Mouse (Mus musculus) embryonic facial prominence, embryonic 15.5 days (tissue): ENCODE measurements around the gene Chka. TPM values are rescaled to one million over a fixed set of nuclear protein-coding genes. Genes with fewer than 3 reads are reported as not detected.
A peak's percentile ranks its signal among the peaks of the same experiment; 100 is the strongest.

Source experiments
- ATAC-seq: fragments of 200-750 bp; cut with Nextera tagmentation; 2 replicates; pipeline ENCODE4 v1.8.0; 2017; ENCODE audit warnings: low read depth, moderate TSS enrichment; ENCODE audit not compliant: insufficient number of reproducible peaks, low FRiP score, low TSS enrichment
- H3K27ac ChIP-seq: fragments of 300-500 bp; sonication (generic); replicated peaks from 2 replicates; pipeline ENCODE4 v1.5.1; 2015; ENCODE audit warnings: mild to moderate bottlenecking, inconsistent platforms
- H3K27me3 ChIP-seq: fragments of 300-500 bp; sonication (generic); 2 replicates; pipeline ENCODE4 v1.6.1; 2015; ENCODE audit warnings: inconsistent platforms
- H3K36me3 ChIP-seq: fragments of 300-500 bp; sonication (generic); 2 replicates; pipeline ENCODE4 v1.6.1; 2015; ENCODE audit warnings: mild to moderate bottlenecking, inconsistent platforms
- H3K4me1 ChIP-seq: fragments of 300-500 bp; sonication (generic); 2 replicates; pipeline ENCODE4 v1.6.1; 2015; ENCODE audit warnings: inconsistent platforms
- H3K4me2 ChIP-seq: fragments of 300-500 bp; sonication (generic); replicated peaks from 2 replicates; pipeline ENCODE4 v1.6.1; 2015; ENCODE audit warnings: mild to moderate bottlenecking, inconsistent platforms
- H3K4me3 ChIP-seq: fragments of 300-500 bp; sonication (generic); replicated peaks from 2 replicates; pipeline ENCODE4 v1.5.1; 2015; ENCODE audit warnings: mild to moderate bottlenecking, inconsistent platforms
- H3K9ac ChIP-seq: fragments of 300-500 bp; sonication (generic); 2 replicates; pipeline ENCODE4 v1.6.1; 2015; ENCODE audit warnings: inconsistent platforms
- H3K9me3 ChIP-seq: fragments of 300-500 bp; sonication (generic); replicated peaks from 2 replicates; pipeline ENCODE4 v1.6.1; 2016; ENCODE audit warnings: inconsistent platforms
- WGBS: fragments of 180-500 bp; shearing (Covaris S2); methylation state at CpG from one replicate; pipeline ENCODE4 v1.1.7; 2015; 5-methylcytosine and 5-hydroxymethylcytosine counted together
- polyA plus RNA-seq: library from polyadenylated mRNA; unstranded; fragments of >200 nt; fragmentation: Nextera tagmentation; extraction: Ambion mirVana; gene quantifications from 2 replicates; pipeline ENCODE4 v1.2.1, GENCODE M21; 2015

The Chka gene
- polyA plus RNA-seq, 1 experiment from 2014 or later = 44.3 TPM

GRCm38 (mm10) chr19:3935032-3935895 is 83.7 kb downstream of the Chka start, which contains the start of gene Unc93b1:
Unc93b1 (plus strand) TSS chr19:3935186.
- Histone ChIP-seq H3K9ac (peak within 1 kb of the TSS; percentile 29), H3K9me3 (no peaks in the 10 kb centered on the region), H3K27ac (peak within 1 kb of the TSS; percentile 34; the same call in 1 of the 2 replicates), H3K4me2 (peak within 1 kb of the TSS; percentile 90), H3K4me3 (peak within 1 kb of the TSS; percentile 51), H3K27me3 (no peaks in the 10 kb centered on the region), H3K36me3 (no peaks in the 10 kb centered on the region), H3K4me1 (peaks cover 25% of the 10 kb centered on the region)
- peak; percentile 87 for ATAC-seq
- WGBS = 6% methylated on average over 42 of the region's 42 CpGs

GRCm38 (mm10) chr19:3935896-3936850 is 84.6 kb downstream of the Chka start:
- Histone ChIP-seq H3K9ac (peak overlapping the region; percentile 29), H3K4me2 (peak overlapping the region; percentile 90), H3K36me3 (no peaks in the 10 kb centered on the region), H3K4me1 (peaks cover 15% of the 10 kb centered on the region), H3K4me3 (peak overlapping the region; percentile 51), H3K9me3 (no peaks in the 10 kb centered on the region), H3K27ac (0 out of 2 replicates have a peak overlapping the region, but pooled peaks have one; percentile 34), H3K27me3 (no peaks in the 10 kb centered on the region)
- WGBS = 9% methylated on average over 22 of the region's 22 CpGs
- no peak for ATAC-seq

- H3K4me3 ChIP-seq = no peak overlapping the region
- peaks cover 3% of the 10 kb centered on the region; the same call in 1 of the 2 replicates for H3K4me1 ChIP-seq
- WGBS = 91% methylated on average over 7 of the region's 7 CpGs
- H3K9me3 ChIP-seq = no peaks in the 10 kb centered on the region
- no peak overlapping the region for H3K27ac ChIP-seq
- no peak overlapping the region for H3K4me2 ChIP-seq
- no peaks in the 10 kb centered on the region for H3K27me3 ChIP-seq
- ATAC-seq = no peak
- H3K36me3 ChIP-seq = no peaks in the 10 kb centered on the region
- H3K9ac ChIP-seq = no peak overlapping the region
Observed at GRCm38 (mm10) chr19:3942315-3942714, 90.7 kb downstream of the Chka start.

- Histone ChIP-seq H3K4me1 (peaks cover 3% of the 10 kb centered on the region; the same call in 1 of the 2 replicates), H3K27me3 (no peaks in the 10 kb centered on the region), H3K4me3 (no peak overlapping the region), H3K36me3 (no peaks in the 10 kb centered on the region), H3K9ac (no peak overlapping the region), H3K9me3 (no peaks in the 10 kb centered on the region), H3K27ac (no peak overlapping the region), H3K4me2 (peak overlapping the region; percentile 31; the same call in 1 of the 2 replicates)
- no peak for ATAC-seq
- WGBS = 22% methylated on average over 27 of the region's 27 CpGs
Observed at GRCm38 (mm10) chr19:3942986-3943735, 91.6 kb downstream of the Chka start.

Other genes starting within 250 kb of the Chka start
- gene Lrp5, start 165.2 kb upstream of the Chka start, polyA plus RNA-seq = 7.7 and 8.6 TPM in 2 replicates
- 54.4 and 55.9 TPM in 2 replicates for gene 1810055G02Rik, start 143.5 kb upstream of the Chka start, polyA plus RNA-seq
- gene Kmt5b, start 84.4 kb upstream of the Chka start, polyA plus RNA-seq = 24.7 and 29.3 TPM in 2 replicates
- gene Tcirg1, start 55.4 kb downstream of the Chka start, polyA plus RNA-seq = 57.5 and 64.3 TPM in 2 replicates
- 255 and 269 TPM in 2 replicates for gene Ndufs8, start 61.0 kb downstream of the Chka start, polyA plus RNA-seq
- 4.8 and 4.9 TPM in 2 replicates for gene Aldh3b1, start 78.0 kb downstream of the Chka start, polyA plus RNA-seq
- 27.7 and 30.0 TPM in 2 replicates for gene Unc93b1, start 83.4 kb downstream of the Chka start, polyA plus RNA-seq
- gene Aldh3b3, start 106.9 kb downstream of the Chka start, polyA plus RNA-seq = 2.8 and 3.2 TPM in 2 replicates
- gene Aldh3b2, start 120.6 kb downstream of the Chka start, polyA plus RNA-seq = 22.8 and 25.3 TPM in 2 replicates
- gene Acy3, start 134.8 kb downstream of the Chka start, polyA plus RNA-seq = 5.5 and 6.0 TPM in 2 replicates
- gene Tbx10, start 141.0 kb downstream of the Chka start, polyA plus RNA-seq = not detected in 2 replicates
- 31.0 and 35.8 TPM in 2 replicates for gene Nudt8, start 148.8 kb downstream of the Chka start, polyA plus RNA-seq
- 3.9 and 4.7 TPM in 2 replicates for gene Gm49405, start 148.9 kb downstream of the Chka start, polyA plus RNA-seq
- 5.4 and 5.6 TPM in 2 replicates for gene Doc2g, start 151.5 kb downstream of the Chka start, polyA plus RNA-seq
- 190 and 202 TPM in 2 replicates for gene Ndufv1, start 161.0 kb downstream of the Chka start, polyA plus RNA-seq
- gene Gstp1, start 186.2 kb downstream of the Chka start, polyA plus RNA-seq = 511 and 558 TPM in 2 replicates
- gene Gstp2, start 194.2 kb downstream of the Chka start, polyA plus RNA-seq = 3.4 and 3.7 TPM in 2 replicates
- 0.41 and 0.77 TPM in 2 replicates for gene Gstp3, start 207.8 kb downstream of the Chka start, polyA plus RNA-seq
- not detected in 2 replicates for gene Cabp2, start 229.8 kb downstream of the Chka start, polyA plus RNA-seq
- gene Cdk2ap2, start 245.4 kb downstream of the Chka start, polyA plus RNA-seq = 84.6 and 92.8 TPM in 2 replicates
- 9.7 and 10.8 TPM in 2 replicates for gene Pitpnm1, start 248.2 kb downstream of the Chka start, polyA plus RNA-seq